Comparison of ENCODE assay signal across 21 mouse cellular contexts in the genomic region with DNA sequence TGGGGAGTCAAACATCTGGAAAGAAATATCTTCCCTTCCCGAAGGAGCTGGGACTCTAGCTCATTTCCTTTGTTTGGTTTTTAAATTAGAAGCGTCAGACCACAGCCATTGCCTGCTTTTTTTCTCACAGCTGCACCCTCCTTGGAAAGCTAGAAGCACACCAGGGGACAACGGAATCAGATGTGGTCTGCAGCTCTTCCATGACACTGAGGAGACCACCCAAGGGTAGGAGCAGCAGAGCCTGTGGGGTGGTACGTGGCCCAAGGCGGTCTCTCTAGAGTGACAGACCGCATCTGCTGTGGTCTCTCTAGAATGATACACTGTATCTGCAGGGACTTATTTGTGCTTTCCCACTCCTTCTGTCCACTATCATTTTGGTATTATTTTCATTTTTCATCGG. TPM values are rescaled to one million over a fixed set of nuclear protein-coding genes. Genes with fewer than 3 reads are reported as not detected.
A peak's percentile ranks its signal among the peaks of the same experiment; 100 is the strongest.
DNase-seq lines count a peak whose midpoint lies in the region; ATAC-seq lines count a peak whose summit lies in the region.
"Had no signal": no experiment of that assay in that cellular context is flagged by ENCODE, and none has a peak within 500 bp of the region (broad histone marks: within the 10 kb centered on the region; RNA-seq: fewer than 3 reads in every experiment).

No protein-coding gene starts in this region.

- no peak overlapping the region for H3K4me3 ChIP-seq in kidney, embryonic 15.5 days (replicated peaks)
- H3K4me3 ChIP-seq in megakaryocyte, embryonic 14.5 days (replicated peaks), result peak overlapping the region; percentile 54
- H3K4me3 ChIP-seq in limb, embryonic 10.5 days, result no peak overlapping the region
- H3K4me3 ChIP-seq: forebrain, embryonic 15.5 days; heart, embryonic 12.5 days; hindbrain, embryonic 10.5 days; midbrain, embryonic 10.5 days had no signal

- H3K4me1 ChIP-seq in kidney, embryonic 15.5 days, result peaks cover 10% of the 10 kb centered on the region
- H3K4me1 ChIP-seq in megakaryocyte, embryonic 14.5 days, result peaks cover 9% of the 10 kb centered on the region
- peaks cover 20% of the 10 kb centered on the region for H3K4me1 ChIP-seq in limb, embryonic 10.5 days
- H3K4me1 ChIP-seq: forebrain, embryonic 15.5 days had no signal

- WGBS in kidney, embryonic 15.5 days, result 45% methylated on average over 7 of the region's 7 CpGs
- 70% methylated on average over 7 of the region's 7 CpGs for WGBS in limb, embryonic 10.5 days

- DNase-seq in kidney, adult 11 months, result no peak
- no peak for DNase-seq in limb, embryonic 10.5 days (ENCODE audit: low spot score)
- no peak for DNase-seq in layer of hippocampus, adult 8-10 months (ENCODE audit: low spot score in 2 of 2)
- DNase-seq in natural killer cell, adult 2 months (ENCODE audit: low spot score in 2 of 2), result no peak
- DNase-seq: adrenal gland, postnatal 36 days; cerebellum, adult 9-10 months; heart, postnatal 10 days; kidney, adult 9 months; kidney, postnatal 4 days; layer of hippocampus, adult 9-11 months; left cerebral cortex, postnatal 4 days; lung, postnatal 36 days; thymus, postnatal 25 days had no signal

- no peak overlapping the region for H3K4me2 ChIP-seq in kidney, embryonic 15.5 days
- H3K4me2 ChIP-seq: forebrain, embryonic 15.5 days; heart, embryonic 12.5 days had no signal

- H3K27ac ChIP-seq in kidney, embryonic 15.5 days, result no peak overlapping the region
- peak overlapping the region; percentile 53; the same call in 1 of the 2 replicates for H3K27ac ChIP-seq in limb, embryonic 10.5 days
- H3K27ac ChIP-seq: forebrain, embryonic 15.5 days; hindbrain, embryonic 10.5 days; midbrain, embryonic 10.5 days had no signal

- no peaks in the 10 kb centered on the region for H3K27me3 ChIP-seq in kidney, embryonic 15.5 days
- peaks cover 2% of the 10 kb centered on the region for H3K27me3 ChIP-seq in megakaryocyte, embryonic 14.5 days (replicated peaks)
- H3K27me3 ChIP-seq in limb, embryonic 10.5 days (ENCODE audit: low read depth, poor library complexity, severe bottlenecking), result no peaks in the 10 kb centered on the region
- H3K27me3 ChIP-seq: forebrain, embryonic 15.5 days; heart, embryonic 12.5 days had no signal

- H3K9ac ChIP-seq in kidney, embryonic 15.5 days, result no peak overlapping the region
- H3K9ac ChIP-seq: forebrain, embryonic 15.5 days; heart, embryonic 12.5 days had no signal

- no peaks in the 10 kb centered on the region for H3K36me3 ChIP-seq in kidney, embryonic 15.5 days
- no peaks in the 10 kb centered on the region for H3K36me3 ChIP-seq in megakaryocyte, embryonic 14.5 days (replicated peaks; ENCODE audit: low read length)
- no peaks in the 10 kb centered on the region for H3K36me3 ChIP-seq in limb, embryonic 10.5 days
- H3K36me3 ChIP-seq: forebrain, embryonic 15.5 days; heart, embryonic 12.5 days; hindbrain, embryonic 10.5 days; midbrain, embryonic 10.5 days had no signal

- 0 out of 2 replicates have a peak, but pooled peaks have one; percentile 35 for ATAC-seq in kidney, embryonic 15.5 days (replicated peaks; ENCODE audit: low FRiP score)
- no peak for ATAC-seq in megakaryocyte, adult 5-6 weeks (ENCODE audit: poor library complexity, severe bottlenecking)
- ATAC-seq: forebrain, embryonic 15.5 days; hindbrain, embryonic 16.5 days had no signal

- no peaks in the 10 kb centered on the region for H3K9me3 ChIP-seq in kidney, embryonic 15.5 days (replicated peaks)
- H3K9me3 ChIP-seq in megakaryocyte, embryonic 14.5 days, result no peaks in the 10 kb centered on the region; the same call in 1 of the 2 replicates
- no peaks in the 10 kb centered on the region for H3K9me3 ChIP-seq in limb, embryonic 10.5 days (replicated peaks)
- H3K9me3 ChIP-seq: forebrain, embryonic 15.5 days; heart, embryonic 12.5 days; hindbrain, embryonic 10.5 days; midbrain, embryonic 10.5 days had no signal

RNA-seq across cellular contexts. Expression of a gene that starts 39.2 kb away (rescaled TPM):
- 1.4 and 1.5 TPM in 2 replicates for polyA plus RNA-seq in kidney, embryonic 15.5 days (2015; fragmentation: Nextera tagmentation; extraction: Ambion mirVana)
- polyA plus RNA-seq in megakaryocyte, embryonic 14.5 days (2012; ENCODE audit: insufficient read depth, low replicate concordance), result 0.21 TPM in 1 of 2 replicates, not detected in the other
- total RNA-seq in megakaryocyte, adult 5-6 weeks (2015), result 4.5 and 4.9 TPM in 2 replicates
- 5.9 and 8.3 TPM in 2 replicates for total RNA-seq in megakaryocyte, adult 5-6 weeks (2017)
- polyA plus RNA-seq in limb, embryonic 10.5 days (2016; fragmentation: Nextera tagmentation; extraction: Ambion mirVana), result 0.11 and 0.31 TPM in 2 replicates
- total RNA-seq in layer of hippocampus, adult 8-10 months (2022), result 1 to 10 TPM; 2.1 to 7.0 (median 4.6) TPM
